Mouse (Mus musculus) MEL (cell line): Measurements from ENCODE around the gene Pym1. TPM values are rescaled to one million over a fixed set of nuclear protein-coding genes. Genes with fewer than 3 reads are reported as not detected.

Experiments
- DNase-seq: peaks from one replicate; pipeline ENCODE4 v3.0.0; 2011; ENCODE audit warnings: low read depth, low spot score
- H3K27ac ChIP-seq: 2 replicates; pipeline ENCODE4 v1.5.1; 2012; ENCODE audit warnings: low read depth, mild to moderate bottlenecking, control low read depth, low read length, moderate library complexity; ENCODE audit not compliant: control insufficient read depth
- H3K27me3 ChIP-seq, 2 experiments: fragments of 150-350 bp in 1 of 2; sonication (generic) in 1 of 2; 2 replicates each; pipeline ENCODE4 v1.6.1; 2012; ENCODE audit warnings: low read length in 2 of 2, mild to moderate bottlenecking in 2 of 2, improper control_type of control experiment in 1 of 2, moderate library complexity in 1 of 2; ENCODE audit not compliant: insufficient read depth in 2 of 2, control insufficient read depth in 1 of 2
- H3K36me3 ChIP-seq, 2 experiments: 2 replicates each; pipeline ENCODE4 v1.6.1; 2012 to 2014; ENCODE audit warnings: low read length in 2 of 2, improper control_type of control experiment in 1 of 2, inconsistent platforms in 1 of 2, mild to moderate bottlenecking in 1 of 2; ENCODE audit not compliant: insufficient read depth in 2 of 2, control insufficient read depth in 1 of 2
- H3K4me1 ChIP-seq, 2 experiments: fragments of 150-350 bp in 1 of 2; sonication (generic) in 1 of 2; 2 replicates each; pipeline ENCODE4 v1.6.1; 2012; ENCODE audit warnings: low read length in 2 of 2, improper control_type of control experiment in 1 of 2, mild to moderate bottlenecking in 1 of 2; ENCODE audit not compliant: insufficient read depth in 2 of 2, control insufficient read depth in 1 of 2
- H3K4me3 ChIP-seq, 2 experiments: fragments of 150-350 bp in 1 of 2; sonication (generic) in 1 of 2; 2 replicates each; pipeline ENCODE4 v1.5.1; 2012; ENCODE audit warnings: low read depth in 2 of 2, low read length in 2 of 2, mild to moderate bottlenecking in 2 of 2, moderate library complexity in 2 of 2, control low read depth in 1 of 2, improper control_type of control experiment in 1 of 2; ENCODE audit not compliant: control insufficient read depth in 1 of 2, insufficient read depth in 1 of 2
- H3K79me2 ChIP-seq: 2 replicates; pipeline ENCODE4 v1.6.1; 2012; ENCODE audit warnings: mild to moderate bottlenecking, low read length, moderate library complexity; ENCODE audit not compliant: control insufficient read depth, poor library complexity, insufficient read depth
- H3K9ac ChIP-seq: 2 replicates; pipeline ENCODE4 v1.6.1; 2012; ENCODE audit warnings: low read depth, mild to moderate bottlenecking, control low read depth, low read length, moderate library complexity; ENCODE audit not compliant: control insufficient read depth, poor library complexity, severe bottlenecking
- H3K9me3 ChIP-seq: fragments of 150-350 bp; sonication (generic); replicated peaks from 2 replicates; pipeline ENCODE4 v1.6.1; 2012; ENCODE audit warnings: mild to moderate bottlenecking, low read length, improper control_type of control experiment, moderate library complexity; ENCODE audit not compliant: insufficient read depth
- CHD1 ChIP-seq: IDR thresholded peaks from 2 replicates; pipeline ENCODE4 v1.6.1; 2012; ENCODE audit warnings: low read depth, mild to moderate bottlenecking, inconsistent platforms, low read length, improper control_type of control experiment
- ELF1 ChIP-seq: IDR thresholded peaks from 2 replicates; pipeline ENCODE4 v1.6.1; 2014; ENCODE audit warnings: low read depth, mild to moderate bottlenecking, inconsistent platforms, low read length, improper control_type of control experiment, moderate library complexity
- ETS1 ChIP-seq: IDR thresholded peaks from 2 replicates; pipeline ENCODE4 v1.6.1; 2012; ENCODE audit warnings: low read depth, mild to moderate bottlenecking, inconsistent platforms, low read length, improper control_type of control experiment, moderate library complexity
- HCFC1 ChIP-seq: IDR thresholded peaks from 2 replicates; pipeline ENCODE4 v1.6.1; 2012; ENCODE audit warnings: low read depth, mild to moderate bottlenecking, inconsistent platforms, low read length, improper control_type of control experiment, moderate library complexity
- MAZ ChIP-seq: IDR thresholded peaks from 2 replicates; pipeline ENCODE4 v1.6.1; 2012; ENCODE audit warnings: low read depth, mild to moderate bottlenecking, inconsistent platforms, low read length, improper control_type of control experiment
- MYC ChIP-seq: IDR thresholded peaks from 2 replicates; pipeline ENCODE4 v1.6.1; 2011; ENCODE audit warnings: low read depth, mild to moderate bottlenecking, low read length, improper control_type of control experiment, moderate library complexity
- NRF1 ChIP-seq: IDR thresholded peaks from 2 replicates; pipeline ENCODE4 v1.6.1; 2014; ENCODE audit warnings: low read depth, mild to moderate bottlenecking, inconsistent platforms, low read length, improper control_type of control experiment, moderate library complexity; ENCODE audit not compliant: poor library complexity, insufficient read depth, severe bottlenecking
- RAD21 ChIP-seq: IDR thresholded peaks from 2 replicates; pipeline ENCODE4 v1.6.1; 2011; ENCODE audit warnings: mild to moderate bottlenecking, low read depth, low read length, improper control_type of control experiment
- RCOR1 ChIP-seq: IDR thresholded peaks from 2 replicates; pipeline ENCODE4 v1.6.1; 2012; ENCODE audit warnings: low read depth, mild to moderate bottlenecking, inconsistent platforms, low read length, improper control_type of control experiment
- SIN3A ChIP-seq: IDR thresholded peaks from 2 replicates; pipeline ENCODE4 v1.6.1; 2012; ENCODE audit warnings: low read length, improper control_type of control experiment, inconsistent platforms
- UBTF ChIP-seq: IDR thresholded peaks from 2 replicates; pipeline ENCODE4 v1.6.1; 2012; ENCODE audit warnings: low read depth, mild to moderate bottlenecking, inconsistent platforms, low read length, improper control_type of control experiment, moderate library complexity, borderline replicate concordance; ENCODE audit not compliant: insufficient read depth
- ZKSCAN1 ChIP-seq: IDR thresholded peaks from 2 replicates; pipeline ENCODE4 v1.6.1; 2012; ENCODE audit warnings: low read depth, mild to moderate bottlenecking, inconsistent platforms, low read length, improper control_type of control experiment, moderate library complexity
- ZNF384 ChIP-seq: IDR thresholded peaks from 2 replicates; pipeline ENCODE4 v1.6.1; 2012; ENCODE audit warnings: low read depth, mild to moderate bottlenecking, inconsistent platforms, low read length, improper control_type of control experiment
- polyA plus RNA-seq, 2 experiments: library from polyadenylated mRNA; stranded (reverse) in 1 of 2; unstranded in 1 of 2; fragments of >175 nt in 1 of 2; fragments of >200 nt in 1 of 2; gene quantifications; 2 replicates each; pipeline versions ENCODE4 v1.2.1 to v1.2.4; 2012; ENCODE audit warnings: low replicate concordance in 2 of 2, low read depth in 1 of 2; ENCODE audit not compliant: insufficient read length in 2 of 2, insufficient read depth in 1 of 2, missing spikeins in 1 of 2
- total RNA-seq: library from RNA; depleted of rRNA; stranded (reverse); fragments of 300-350 nt; gene quantifications from 2 replicates; pipeline ENCODE4 v1.2.3, GENCODE M21; 2012

The Pym1 gene
- total and polyA plus RNA-seq, 3 experiments = 77.4 to 107 TPM; not detected in 1

- Histone ChIP-seq H3K27me3 (no peaks in the 10 kb centered on the region), H3K27ac (no peak overlapping the region), H3K9ac (peak overlapping the region; percentile 74), H3K9me3 (no peaks in the 10 kb centered on the region), H3K4me1 (peaks cover 0 to 21% of the 10 kb centered on the region in 2 experiments), H3K36me3 (peaks cover 0 to 10% of the 10 kb centered on the region in 2 experiments; a peak in 2 of 4 replicates), H3K79me2 (peaks cover 11% of the 10 kb centered on the region), H3K4me3 (peak overlapping the region; percentile 73 to 81)
- peak; percentile 39; the same call in 1 of the 2 replicates for TF ChIP-seq NRF1
- TF ChIP-seq MYC = no peak
- TF ChIP-seq HCFC1 = 0 out of 2 replicates have a peak, but pooled peaks have one; percentile 14
- TF ChIP-seq ZNF384 = no peak
- TF ChIP-seq SIN3A = 0 out of 2 replicates have a peak, but pooled peaks have one; percentile 15
- TF ChIP-seq MAZ = no peak
- TF ChIP-seq CHD1 = no peak
- TF ChIP-seq UBTF = no peak
- no peak for TF ChIP-seq ETS1
- peak; percentile 69 for DNase-seq
These were observed 3.9 kb upstream of the Pym1 start for GRCm38 (mm10) chr10:128743791-128744191.

- Histone ChIP-seq H3K9me3 (no peaks in the 10 kb centered on the region), H3K27ac (0 out of 2 replicates have a peak overlapping the region, but pooled peaks have one; percentile 25), H3K79me2 (peaks cover 15% of the 10 kb centered on the region), H3K9ac (peak overlapping the region; percentile 74), H3K27me3 (no peaks in the 10 kb centered on the region), H3K4me3 (peak overlapping the region; percentile 73 to 81), H3K4me1 (peaks cover 0 to 21% of the 10 kb centered on the region in 2 experiments), H3K36me3 (peaks cover 0 to 12% of the 10 kb centered on the region in 2 experiments; a peak in 2 of 4 replicates)
- DNase-seq = no peak
- TF ChIP-seq ELF1 (no peak), HCFC1 (no peak), ZKSCAN1 (no peak), RCOR1 (no peak), RAD21 (no peak), MAZ (no peak)
- TF ChIP-seq, all 39 proteins: peak for 0
These were observed 3.5 kb upstream of the Pym1 start for GRCm38 (mm10) chr10:128744211-128744610.
